Comparison of ENCODE assay signal across 18 mouse cellular contexts in genomic region chr9:61401664-61402063, GRCm38 (mm10). TPM values are rescaled to one million over a fixed set of nuclear protein-coding genes. Genes with fewer than 3 reads are reported as not detected.
A peak's percentile ranks its signal among the peaks of the same experiment; 100 is the strongest.
DNase-seq lines count a peak whose midpoint lies in the region; TF ChIP-seq lines count a peak whose summit lies in the region.
"Had no signal": no experiment of that assay in that cellular context is flagged by ENCODE, and none has a peak within 500 bp of the region (broad histone marks: within the 10 kb centered on the region; RNA-seq: fewer than 3 reads in every experiment).

No protein-coding gene starts in this region.

- no peak overlapping the region for H3K4me3 ChIP-seq in lung, adult 2 months (replicated peaks; ENCODE audit: extremely low read depth, low read depth, low read length)
- H3K4me3 ChIP-seq: embryonic facial prominence, embryonic 15.5 days; heart, adult 2 months; heart, embryonic 13.5 days; hindbrain, embryonic 12.5 days; layer of hippocampus, adult 2 months; midbrain, embryonic 13.5 days had no signal

- H3K4me1 ChIP-seq in lung, adult 2 months (ENCODE audit: control insufficient read depth, insufficient read depth, low read length), result peaks cover 5% of the 10 kb centered on the region

- TF ChIP-seq POLR2A in lung, adult 2 months (IDR thresholded peaks at IDR 0.05; ENCODE audit: borderline replicate concordance, extremely low read depth, low read depth, low read length), result no peak

- peak; percentile 44 to 56 for DNase-seq in adrenal gland, postnatal 36 days
- DNase-seq in adrenal gland, adult 18-20 months (ENCODE audit: low spot score in 2 of 2), result no peak
- DNase-seq in kidney, adult 9 months, result peak; percentile 38
- DNase-seq in kidney, adult 18-20 months, result no peak
- peak; percentile 49 for DNase-seq in lung, postnatal 10 days
- DNase-seq in lung, adult 2 months, result no peak
- no peak for DNase-seq in thymus, postnatal 10 days (ENCODE audit: low spot score in 2 of 2)
- DNase-seq: cerebellum, adult 11 months; cerebellum, adult 9-11 months; heart, adult 2 months; heart, postnatal 14 days; layer of hippocampus, postnatal 36 days; thymus, adult 2 months had no signal

- 59% methylated on average over 9 of the region's 9 CpGs for WGBS in lung, adult 2 months

- no peak for TF ChIP-seq CTCF in lung, adult 2 months (IDR thresholded peaks at IDR 0.05; ENCODE audit: insufficient read depth, low read length)

RNA-seq across cellular contexts. Expression of gene Tle3, which starts 29.5 kb away (rescaled TPM):
- 100 to 1,000 TPM; 121 to 144 TPM for total RNA-seq in adrenal gland, postnatal 36 days (2021)
- 100 to 1,000 TPM; 104 to 148 TPM for total RNA-seq in adrenal gland, adult 18-20 months (2021)
- 55.1 and 59.1 TPM in 2 replicates for polyA plus RNA-seq in lung, adult 2 months (2012; rRNA removed)

Comparison
In these comparisons a context has a peak if more than half of its experiments do, and no peak if none do; other contexts are left out.
1. DNase-seq: peak in adrenal gland, postnatal 36 days (2 of 2), kidney, adult 9 months (single experiment) and lung, postnatal 10 days (single experiment); none in adrenal gland, adult 18-20 months (0 of 2), kidney, adult 18-20 months (single experiment), lung, adult 2 months (single experiment) and thymus, postnatal 10 days (0 of 2).